Mouse (Mus musculus) limb, embryonic 12.5 days (tissue): ENCODE data around the gene Ak2. TPM values are rescaled to one million over a fixed set of nuclear protein-coding genes. Genes with fewer than 3 reads are reported as not detected.

ENCODE experiments used
- ATAC-seq: fragments of 200-750 bp; cut with Nextera tagmentation; 2 replicates; pipeline ENCODE4 v1.8.0; 2017; ENCODE audit warnings: low read depth, moderate TSS enrichment; ENCODE audit not compliant: insufficient number of reproducible peaks, insufficient read depth, low FRiP score, low TSS enrichment
- H3K27ac ChIP-seq: fragments of 300-500 bp; sonication (generic); 2 replicates; pipeline ENCODE4 v1.5.1; 2016; ENCODE audit warnings: mild to moderate bottlenecking, moderate library complexity
- H3K27me3 ChIP-seq: fragments of 300-500 bp; sonication (generic); 2 replicates; pipeline ENCODE4 v1.6.1; 2016; ENCODE audit warnings: mild to moderate bottlenecking, moderate library complexity
- H3K36me3 ChIP-seq: fragments of 300-500 bp; sonication (generic); 2 replicates; pipeline ENCODE4 v1.6.1; 2016; ENCODE audit warnings: mild to moderate bottlenecking, moderate library complexity
- H3K4me1 ChIP-seq: fragments of 300-500 bp; sonication (generic); replicated peaks from 2 replicates; pipeline ENCODE4 v1.6.1; 2016
- H3K4me2 ChIP-seq: fragments of 300-500 bp; sonication (generic); 2 replicates; pipeline ENCODE4 v1.6.1; 2016; ENCODE audit warnings: mild to moderate bottlenecking, moderate library complexity
- H3K4me3 ChIP-seq: fragments of 300-500 bp; sonication (generic); replicated peaks from 2 replicates; pipeline ENCODE4 v1.5.1; 2016; ENCODE audit warnings: mild to moderate bottlenecking
- H3K9ac ChIP-seq: fragments of 300-500 bp; sonication (generic); replicated peaks from 2 replicates; pipeline ENCODE4 v1.6.1; 2016; ENCODE audit warnings: mild to moderate bottlenecking, moderate library complexity
- H3K9me3 ChIP-seq: fragments of 300-500 bp; sonication (generic); 2 replicates; pipeline ENCODE4 v1.6.1; 2016; ENCODE audit warnings: mild to moderate bottlenecking, moderate library complexity
- WGBS: fragments of 180-500 bp; shearing (Covaris S2); methylation state at CpG from one replicate; pipeline ENCODE4 v1.1.7; 2016; 5-methylcytosine and 5-hydroxymethylcytosine counted together
- polyA plus RNA-seq: library from polyadenylated mRNA; unstranded; fragments of >200 nt; fragmentation: Nextera tagmentation; extraction: Ambion mirVana; gene quantifications from 2 replicates; pipeline ENCODE4 v1.2.1, GENCODE M21; 2016

Gene Ak2
- polyA plus RNA-seq, 1 experiment from 2014 or later = 213 TPM

DNA sequence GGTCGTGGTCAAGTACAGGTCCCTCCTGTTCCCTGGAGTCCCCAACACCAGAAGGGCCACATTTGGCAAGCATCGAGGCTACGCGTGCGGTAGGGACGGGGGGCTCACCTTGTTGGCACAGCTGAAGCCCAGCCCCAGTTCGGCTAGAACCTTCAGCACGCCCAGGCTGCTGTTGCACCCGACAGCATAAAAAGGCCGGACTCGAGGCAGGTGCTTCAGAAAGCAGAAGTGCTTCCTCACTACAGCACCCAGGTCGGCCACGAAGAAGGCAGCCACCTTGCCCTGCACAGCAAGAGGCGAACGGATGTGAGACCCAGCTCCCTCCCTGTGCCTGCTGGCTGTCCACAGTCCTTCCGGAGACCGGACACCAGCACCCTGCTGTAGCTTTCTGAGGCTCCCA, 32.1 kb upstream of the Ak2 start:
- ATAC-seq = no peak
- peaks cover 10% of the 10 kb centered on the region for H3K27me3 ChIP-seq
- no peaks in the 10 kb centered on the region for H3K9me3 ChIP-seq
- no peaks in the 10 kb centered on the region for H3K36me3 ChIP-seq
- H3K9ac ChIP-seq = no peak overlapping the region
- H3K4me2 ChIP-seq = no peak overlapping the region
- no peak overlapping the region for H3K4me3 ChIP-seq
- 86% methylated on average over 17 of the region's 17 CpGs for WGBS
- H3K4me1 ChIP-seq = peaks cover 32% of the 10 kb centered on the region
- no peak overlapping the region for H3K27ac ChIP-seq

DNA sequence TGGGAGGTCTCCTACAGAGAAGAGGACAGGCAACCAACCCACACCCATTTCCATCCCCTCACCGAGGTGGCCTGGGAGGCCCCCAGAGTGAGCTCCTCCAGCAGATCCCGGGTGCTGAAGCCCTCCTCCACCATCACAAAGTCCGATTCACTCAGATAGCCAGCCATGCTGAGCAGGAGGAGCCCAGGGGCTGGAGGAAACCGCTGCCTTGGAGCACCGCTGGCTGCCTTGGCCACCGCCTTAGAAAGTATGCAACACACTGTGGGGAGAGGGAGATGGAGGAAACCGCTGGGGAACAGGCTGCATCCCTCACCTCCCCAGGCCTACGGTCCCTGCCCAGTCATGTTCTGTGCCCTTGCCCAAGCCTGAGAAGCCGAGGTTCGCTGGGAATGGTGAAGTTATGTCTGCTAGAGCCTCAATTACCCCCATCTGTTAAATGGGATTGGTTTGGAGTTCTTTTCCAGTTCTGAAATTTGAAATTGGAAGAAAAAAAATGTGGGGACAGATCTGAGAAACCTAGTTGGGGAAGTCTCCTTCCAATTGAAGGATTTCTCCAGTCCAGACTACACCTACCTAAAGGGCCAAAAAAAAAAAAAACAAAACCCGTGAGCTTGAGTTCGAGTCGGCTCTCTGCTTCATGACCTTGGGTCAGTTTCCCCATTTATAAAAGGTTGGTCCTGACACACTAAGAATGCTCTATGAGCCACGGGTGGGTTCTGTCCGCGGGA, 30.3 kb upstream of the Ak2 start:
- H3K9me3 ChIP-seq = no peaks in the 10 kb centered on the region
- no peaks in the 10 kb centered on the region for H3K36me3 ChIP-seq
- peak overlapping the region; percentile 75 for H3K4me3 ChIP-seq
- peak overlapping the region; percentile 82; the same call in 1 of the 2 replicates for H3K27ac ChIP-seq
- WGBS = 5% methylated on average over 16 of the region's 16 CpGs
- H3K27me3 ChIP-seq = peaks cover 10% of the 10 kb centered on the region
- no peak for ATAC-seq
- peaks cover 32% of the 10 kb centered on the region for H3K4me1 ChIP-seq
- H3K9ac ChIP-seq = peak overlapping the region; percentile 80
- peak overlapping the region; percentile 91 for H3K4me2 ChIP-seq

DNA sequence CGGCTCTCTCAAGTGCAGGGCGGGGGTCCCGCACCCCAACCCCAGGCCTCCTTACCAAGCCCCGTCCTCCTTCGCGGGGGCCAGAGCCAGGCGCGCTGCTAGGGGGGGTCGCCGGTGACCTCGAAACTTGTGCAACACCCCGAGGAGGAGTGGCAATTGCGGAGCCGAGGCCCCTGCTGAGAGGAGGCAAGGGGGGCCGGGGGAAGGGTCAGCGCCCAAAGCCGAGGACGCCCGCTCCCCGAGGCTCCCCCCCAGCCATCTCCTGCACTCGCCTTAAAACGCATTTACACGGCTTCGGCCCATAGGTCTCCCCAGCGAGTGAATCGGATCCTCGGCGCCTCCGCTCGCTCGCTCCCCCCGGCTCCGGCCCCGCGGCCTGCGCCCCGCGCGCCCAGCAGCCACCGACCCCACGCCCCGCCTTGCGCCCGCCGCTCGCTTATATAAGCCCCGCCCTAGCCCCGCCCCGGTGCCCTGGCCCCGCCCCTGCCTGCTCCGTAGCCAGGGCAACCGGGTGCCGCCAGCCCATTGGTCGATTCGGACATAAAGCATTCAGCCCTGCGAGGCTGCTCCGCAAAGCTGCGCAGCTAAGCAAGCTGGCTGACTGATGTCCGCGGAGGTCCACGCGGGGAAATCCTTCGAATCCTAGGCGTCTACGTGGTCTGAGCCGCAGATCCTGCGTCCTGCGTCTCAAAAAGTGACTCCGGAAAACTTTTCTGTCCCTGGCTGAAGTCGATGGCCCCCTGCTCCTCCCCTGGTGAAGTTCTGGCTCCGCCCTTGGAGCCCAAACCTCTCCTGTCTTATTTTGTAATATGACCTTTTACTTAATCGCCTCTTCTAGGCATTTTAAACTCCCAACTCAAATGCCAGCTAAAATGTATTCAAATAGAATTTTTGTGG, 29.5 kb upstream of the Ak2 start, which contains the start of gene Azin2:
Azin2 (minus strand) TSS at position 414 of the 897 bp plus-strand sequence.
- H3K4me1 ChIP-seq = peaks cover 29% of the 10 kb centered on the region
- peak within 1 kb of the TSS; percentile 75 for H3K4me3 ChIP-seq
- peak within 1 kb of the TSS; percentile 82 for H3K27ac ChIP-seq
- WGBS = under 1% methylated on average over 71 of the region's 72 CpGs
- ATAC-seq = peak; percentile 91
- H3K9ac ChIP-seq = peak within 1 kb of the TSS; percentile 80
- no peaks in the 10 kb centered on the region for H3K9me3 ChIP-seq
- peak within 1 kb of the TSS; percentile 91 for H3K4me2 ChIP-seq
- no peaks in the 10 kb centered on the region for H3K36me3 ChIP-seq
- peaks cover 10% of the 10 kb centered on the region for H3K27me3 ChIP-seq

DNA sequence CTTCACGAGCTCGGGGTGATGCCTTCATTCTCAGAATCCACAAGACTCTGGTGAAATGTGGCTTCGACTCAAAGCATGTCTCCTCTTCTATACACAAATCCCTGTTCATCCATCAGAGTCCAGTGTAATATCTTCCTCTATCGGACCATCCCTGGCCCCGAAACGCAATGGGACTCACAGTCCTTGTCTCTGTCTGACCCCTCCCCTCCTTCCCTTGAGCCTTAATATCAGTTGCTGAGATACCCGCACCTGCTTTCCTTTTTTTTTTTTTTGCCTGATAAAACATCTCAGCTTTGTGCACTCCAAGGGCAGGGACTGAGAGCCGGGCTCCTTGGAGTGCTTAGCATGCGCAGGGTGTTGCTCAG, 28.9 kb upstream of the Ak2 start:
- no peak overlapping the region for H3K27ac ChIP-seq
- H3K4me2 ChIP-seq = peak overlapping the region; percentile 91
- peaks cover 10% of the 10 kb centered on the region for H3K27me3 ChIP-seq
- WGBS = 8% methylated on average over 9 of the region's 9 CpGs
- ATAC-seq = no peak
- H3K4me1 ChIP-seq = peaks cover 24% of the 10 kb centered on the region
- peak overlapping the region; percentile 12; the same call in 1 of the 2 replicates for H3K9ac ChIP-seq
- H3K9me3 ChIP-seq = no peaks in the 10 kb centered on the region
- peak overlapping the region; percentile 75 for H3K4me3 ChIP-seq
- H3K36me3 ChIP-seq = no peaks in the 10 kb centered on the region

DNA sequence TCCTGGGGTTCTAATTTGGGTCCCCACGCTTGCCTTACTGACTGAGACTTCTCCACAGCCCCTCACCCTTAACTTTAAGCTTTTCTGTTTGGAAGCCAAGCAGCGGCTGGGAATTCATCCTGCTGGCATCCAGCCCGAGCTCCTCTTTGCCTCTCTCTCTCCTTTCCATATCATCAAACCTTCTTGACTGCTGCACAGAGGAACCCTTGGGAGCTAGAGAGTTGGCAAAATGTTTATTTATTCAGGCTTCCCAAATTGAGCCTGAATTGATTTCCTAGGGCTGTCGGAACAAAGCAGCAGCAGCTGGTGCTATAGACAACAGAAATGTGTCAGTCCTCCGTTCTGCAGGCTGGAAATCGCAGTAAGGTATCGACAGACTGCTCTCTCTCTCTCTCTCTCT, 25.0 kb upstream of the Ak2 start:
- no peaks in the 10 kb centered on the region for H3K9me3 ChIP-seq
- no peaks in the 10 kb centered on the region; the same call in 1 of the 2 replicates for H3K27me3 ChIP-seq
- WGBS = 51% methylated on average over 7 of the region's 7 CpGs
- no peak overlapping the region for H3K4me2 ChIP-seq
- H3K4me1 ChIP-seq = peaks cover 15% of the 10 kb centered on the region
- H3K9ac ChIP-seq = 0 out of 2 replicates have a peak overlapping the region, but pooled peaks have one; percentile 4
- H3K36me3 ChIP-seq = no peaks in the 10 kb centered on the region
- H3K4me3 ChIP-seq = no peak overlapping the region
- no peak for ATAC-seq
- H3K27ac ChIP-seq = no peak overlapping the region; the same call in 1 of the 2 replicates

DNA sequence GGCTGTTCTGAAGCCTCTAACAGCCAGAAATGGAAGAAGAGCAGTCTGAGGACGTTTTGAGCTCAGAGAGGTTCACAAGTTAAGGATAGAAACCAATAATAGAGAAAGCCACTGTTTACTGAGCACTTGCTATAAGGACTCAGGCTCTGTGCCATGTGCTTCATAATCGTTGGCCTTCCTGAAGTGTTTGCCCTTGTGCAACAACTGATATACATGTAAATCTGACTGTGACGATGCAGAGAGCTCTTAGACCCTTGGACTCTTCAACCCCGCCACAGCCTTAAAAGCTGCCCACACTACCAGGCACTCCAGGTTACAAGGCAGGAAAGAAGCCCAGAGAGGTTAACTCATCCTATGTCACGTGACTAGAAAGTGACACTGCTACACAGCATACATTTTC, 22.7 kb upstream of the Ak2 start:
- Histone ChIP-seq H3K4me3 (no peak overlapping the region), H3K9me3 (no peaks in the 10 kb centered on the region), H3K27me3 (no peaks in the 10 kb centered on the region; the same call in 1 of the 2 replicates), H3K9ac (no peak overlapping the region), H3K4me2 (no peak overlapping the region), H3K36me3 (no peaks in the 10 kb centered on the region), H3K4me1 (peaks cover 10% of the 10 kb centered on the region), H3K27ac (no peak overlapping the region)
- ATAC-seq = no peak
- 77% methylated on average over 5 of the region's 5 CpGs for WGBS

DNA sequence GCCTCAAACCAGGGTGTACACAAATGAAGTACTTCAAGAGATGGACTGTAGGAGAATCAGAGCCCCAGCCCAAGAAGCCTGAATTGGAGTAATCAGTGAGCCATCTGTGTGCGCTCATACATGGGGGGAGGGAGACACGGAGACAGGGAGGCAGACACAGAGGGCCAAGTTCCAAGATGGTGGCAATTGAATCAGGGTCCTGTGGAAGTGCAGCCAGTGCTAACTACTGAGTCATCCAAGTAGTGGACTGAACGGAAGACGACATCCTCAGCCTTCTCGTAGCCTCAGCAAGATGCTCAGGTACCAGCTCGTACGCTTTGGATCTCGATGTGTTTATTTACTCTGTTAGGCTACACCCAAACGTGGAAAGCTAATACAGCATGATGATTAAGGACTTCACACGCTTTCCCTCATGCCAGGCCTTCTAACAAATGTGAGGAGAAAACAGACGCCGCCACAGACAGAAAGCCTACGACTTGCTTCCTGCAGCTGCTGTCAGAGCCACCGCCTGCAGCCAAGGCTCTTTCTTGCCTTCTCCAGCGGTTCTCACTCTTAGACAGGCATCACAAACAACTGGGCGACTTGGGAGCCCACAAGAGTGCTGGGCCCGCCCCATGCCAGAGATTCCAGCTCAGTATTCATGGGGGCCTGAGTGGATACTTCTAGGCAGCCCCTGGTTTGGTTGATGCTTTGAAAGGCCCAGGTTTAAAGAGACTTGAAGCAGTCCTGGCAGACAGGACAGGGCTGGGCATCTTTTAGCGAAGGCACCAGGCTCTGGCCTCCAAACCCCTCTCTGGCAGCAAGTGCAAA, 21.9 kb upstream of the Ak2 start:
- WGBS = 61% methylated on average over 18 of the region's 18 CpGs
- Histone ChIP-seq H3K4me3 (no peak overlapping the region), H3K27ac (no peak overlapping the region), H3K4me2 (no peak overlapping the region), H3K9ac (no peak overlapping the region), H3K4me1 (peaks cover 10% of the 10 kb centered on the region), H3K9me3 (no peaks in the 10 kb centered on the region), H3K27me3 (no peaks in the 10 kb centered on the region; the same call in 1 of the 2 replicates), H3K36me3 (no peaks in the 10 kb centered on the region)
- ATAC-seq = no peak

DNA sequence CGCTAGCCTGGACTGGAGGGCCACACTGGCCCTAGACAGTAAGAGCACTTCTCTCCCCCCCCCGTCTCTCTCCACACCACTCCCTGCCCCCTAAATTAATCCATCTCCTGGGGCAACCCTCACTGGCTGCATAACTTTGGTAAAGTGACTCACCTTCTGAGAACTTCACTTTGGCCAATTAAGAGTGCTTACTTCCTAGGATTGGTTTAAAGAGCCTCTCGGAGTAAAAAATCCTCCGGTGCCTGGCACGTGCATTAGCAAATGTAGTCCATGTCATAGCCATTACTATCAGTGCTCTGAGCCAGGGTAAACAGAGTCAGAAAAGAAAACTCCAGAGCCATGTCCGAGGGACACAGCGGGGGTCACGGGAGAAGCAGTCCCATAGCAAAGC, 21.3 kb upstream of the Ak2 start:
- no peak for ATAC-seq
- Histone ChIP-seq H3K27ac (no peak overlapping the region), H3K9me3 (no peaks in the 10 kb centered on the region), H3K9ac (no peak overlapping the region), H3K27me3 (no peaks in the 10 kb centered on the region; the same call in 1 of the 2 replicates), H3K36me3 (no peaks in the 10 kb centered on the region), H3K4me1 (peaks cover 10% of the 10 kb centered on the region), H3K4me2 (no peak overlapping the region), H3K4me3 (no peak overlapping the region)
- WGBS = 79% methylated on average over 7 of the region's 8 CpGs

DNA sequence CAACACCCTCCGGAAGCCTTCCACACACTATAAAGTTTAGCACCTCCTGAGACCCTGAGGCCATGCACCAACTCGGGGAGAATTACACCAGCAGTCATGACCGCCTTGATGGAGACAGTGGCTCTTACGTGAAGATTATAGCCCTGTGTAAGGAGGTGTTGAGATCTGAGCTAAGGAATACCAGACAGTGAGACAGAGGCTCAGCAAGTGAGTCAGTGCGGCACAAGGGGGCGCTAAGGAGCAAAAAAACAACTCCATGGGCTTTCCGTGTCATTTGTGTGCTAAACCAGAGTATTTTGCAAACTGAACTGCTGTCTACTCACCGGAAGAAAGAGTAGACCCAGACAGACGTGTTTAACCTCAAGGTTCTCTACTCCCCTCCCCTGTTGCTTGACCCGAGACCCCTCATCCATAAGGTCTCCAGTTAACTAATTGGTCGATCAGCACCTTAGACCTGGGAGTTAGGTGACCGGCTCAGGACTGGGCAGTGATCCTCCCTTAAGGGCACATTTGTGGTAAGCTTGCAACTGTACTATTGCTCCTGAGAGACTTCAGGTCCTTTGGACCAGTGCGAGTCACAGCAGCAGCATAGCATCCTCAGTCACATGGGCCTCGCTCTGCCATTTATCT, 20.6 kb upstream of the Ak2 start:
- H3K4me1 ChIP-seq = peaks cover 10% of the 10 kb centered on the region
- WGBS = 41% methylated on average over 14 of the region's 14 CpGs
- no peak overlapping the region for H3K4me2 ChIP-seq
- no peaks in the 10 kb centered on the region for H3K36me3 ChIP-seq
- H3K4me3 ChIP-seq = no peak overlapping the region
- no peaks in the 10 kb centered on the region for H3K9me3 ChIP-seq
- no peak overlapping the region for H3K9ac ChIP-seq
- 0 out of 2 replicates have a peak, but pooled peaks have one; percentile 26 for ATAC-seq
- no peaks in the 10 kb centered on the region; the same call in 1 of the 2 replicates for H3K27me3 ChIP-seq
- H3K27ac ChIP-seq = no peak overlapping the region

DNA sequence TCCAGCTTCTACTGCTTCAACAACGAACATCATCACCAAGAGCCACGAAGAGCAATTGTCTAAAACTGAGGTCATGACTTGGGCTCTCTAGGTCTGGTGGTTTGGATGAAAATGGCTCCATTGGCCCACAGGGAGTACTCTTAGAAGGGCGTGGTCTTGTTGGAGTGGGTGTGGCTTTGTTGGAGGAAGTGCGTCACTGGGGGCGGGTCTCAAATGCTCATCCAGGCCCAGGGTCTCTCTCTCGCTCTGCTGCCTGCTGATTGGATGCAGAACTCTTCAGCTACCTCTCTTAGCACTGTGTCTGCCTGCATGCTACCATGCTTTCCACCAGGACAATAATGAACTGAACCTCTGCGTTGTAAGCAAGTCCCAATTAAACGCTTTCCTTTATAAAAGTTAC, 17.1 kb upstream of the Ak2 start:
- WGBS = 79% methylated on average over 8 of the region's 8 CpGs
- ATAC-seq = no peak
- H3K27me3 ChIP-seq = no peaks in the 10 kb centered on the region
- no peaks in the 10 kb centered on the region for H3K36me3 ChIP-seq
- H3K9me3 ChIP-seq = no peaks in the 10 kb centered on the region
- H3K9ac ChIP-seq = no peak overlapping the region
- H3K4me3 ChIP-seq = no peak overlapping the region
- no peak overlapping the region for H3K4me2 ChIP-seq
- no peak overlapping the region for H3K27ac ChIP-seq
- H3K4me1 ChIP-seq = peaks cover 10% of the 10 kb centered on the region
